Mouse (Mus musculus) ovary, postnatal 14 days (tissue): ENCODE results near the gene Eif3g.

ENCODE experiments used
- DNase-seq: peaks from one replicate; pipeline ENCODE4 v3.0.0; 2022; ENCODE audit warnings: low spot score

Gene Eif3g

DNA sequence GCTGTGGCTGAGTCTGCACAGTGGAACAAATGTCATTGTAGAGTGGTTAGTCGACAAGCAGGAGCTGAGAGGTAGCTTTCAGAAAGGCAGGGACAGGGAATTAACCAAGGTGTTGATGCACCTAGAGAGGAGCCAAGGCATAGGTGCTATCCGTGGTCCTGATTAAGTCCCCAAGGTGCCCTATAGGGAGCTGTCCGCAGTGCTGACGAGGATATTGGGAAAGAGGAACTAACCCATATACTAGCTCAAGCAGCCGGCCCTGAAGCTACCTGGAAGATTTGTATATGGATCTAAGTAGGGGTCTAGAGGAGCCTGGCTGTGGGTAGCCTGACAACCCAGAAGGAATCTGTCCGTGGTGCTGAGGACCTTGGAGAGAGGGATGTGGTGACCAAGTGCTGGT, 41.3 kb downstream of the Eif3g start:
- no peak for DNase-seq

DNA sequence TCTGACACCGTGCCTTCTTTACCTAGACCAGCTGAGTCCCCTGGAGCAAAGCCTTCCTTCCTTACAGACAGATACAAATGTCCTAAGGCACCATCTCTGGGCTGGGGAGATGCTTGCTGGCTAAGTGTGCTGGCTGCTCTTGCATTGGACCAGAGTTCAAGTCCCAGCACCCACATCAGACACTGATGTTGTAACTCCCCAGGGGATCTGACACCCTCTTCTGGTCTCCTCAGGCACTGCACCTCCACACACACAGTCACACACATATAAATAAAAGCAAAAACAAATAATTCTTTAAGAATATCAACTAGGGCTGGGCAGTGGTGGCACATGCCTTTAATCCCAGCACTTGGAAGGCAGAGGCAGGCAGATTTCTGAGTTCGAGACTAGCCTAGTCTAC, 48.2 kb downstream of the Eif3g start:
- no peak for DNase-seq
